Mouse (Mus musculus) right cerebral cortex, postnatal 4 days (tissue): ENCODE data around the gene N4bp2l2.

ENCODE experiments used
- DNase-seq: peaks from one replicate; pipeline ENCODE4 v3.0.0-alpha.2; 2022

Gene N4bp2l2

DNA sequence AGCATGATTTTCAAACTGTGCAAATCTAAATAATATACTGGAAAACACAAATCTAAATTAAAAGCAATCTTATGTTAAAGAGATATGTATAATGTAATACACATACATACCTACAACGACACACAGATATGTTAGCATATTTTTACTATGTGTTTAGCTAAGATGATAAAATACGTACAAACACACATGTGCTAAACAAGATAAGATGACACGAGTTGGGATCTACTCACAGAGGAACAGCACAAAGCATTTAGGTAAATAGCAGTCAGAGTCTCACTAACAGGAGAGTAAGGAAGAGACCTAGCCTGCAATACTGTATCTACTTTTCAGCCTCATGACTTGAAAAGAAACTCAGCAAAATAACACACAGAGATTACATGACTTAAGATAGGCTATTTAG, 24.5 kb downstream of the N4bp2l2 start:
- no peak for DNase-seq

DNA sequence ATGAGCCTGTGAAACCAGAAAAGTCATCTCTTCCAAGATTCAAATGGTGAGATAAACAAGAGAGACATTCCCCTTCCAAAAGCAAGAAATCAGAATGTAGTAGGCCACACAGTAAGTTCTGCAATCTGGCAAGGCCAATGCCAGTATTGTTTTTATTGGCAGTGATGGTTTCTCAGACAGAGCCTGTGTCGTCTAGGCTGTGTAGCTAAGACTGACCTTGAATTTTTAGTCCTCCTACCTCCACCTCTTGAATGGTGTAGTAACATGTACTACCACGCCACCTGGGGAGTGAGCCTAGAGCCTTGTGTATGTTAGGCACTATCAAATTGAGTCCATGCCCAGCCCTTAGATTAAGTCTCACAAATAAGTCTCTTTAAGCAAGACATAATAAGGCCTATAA, 36.3 kb downstream of the N4bp2l2 start:
- DNase-seq, result no peak

DNA sequence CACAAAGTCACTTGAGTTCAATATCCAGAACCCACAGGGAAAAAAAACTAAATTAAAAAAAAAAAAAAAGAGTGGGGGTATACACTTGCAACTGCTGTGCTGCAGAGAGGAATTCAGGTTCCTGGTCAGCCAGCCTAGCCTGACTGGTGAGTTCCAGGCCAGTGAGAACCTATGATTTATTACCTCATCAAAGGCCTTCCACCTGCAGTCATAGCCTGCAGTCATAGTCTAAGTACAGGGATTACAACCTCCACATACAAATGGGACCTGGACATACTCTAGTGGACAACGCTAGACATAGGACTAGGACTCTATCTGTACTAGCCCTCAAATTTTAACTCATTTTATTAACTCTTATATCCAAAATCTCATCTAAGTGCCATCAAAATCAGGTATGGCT, 36.7 kb downstream of the N4bp2l2 start:
- no peak for DNase-seq

DNA sequence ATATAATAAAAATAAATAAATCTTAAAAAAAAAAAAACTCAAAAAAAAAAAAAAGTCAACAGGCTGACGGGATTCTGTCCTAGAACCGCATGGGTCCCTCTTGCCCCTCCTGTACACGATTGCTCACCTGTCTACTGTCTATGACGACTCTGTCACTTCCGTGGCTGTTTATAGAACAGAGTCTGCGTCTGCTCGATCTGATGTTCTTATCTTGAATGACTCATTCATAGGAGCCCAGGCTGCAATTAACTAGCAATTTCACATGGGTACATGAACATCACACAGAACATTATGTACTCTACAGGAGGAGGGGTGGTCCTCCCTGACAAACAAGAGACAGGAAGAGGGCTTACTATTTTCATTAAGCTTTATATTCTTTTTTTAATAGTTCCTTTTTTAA, 40.5 kb downstream of the N4bp2l2 start:
- no peak for DNase-seq

DNA sequence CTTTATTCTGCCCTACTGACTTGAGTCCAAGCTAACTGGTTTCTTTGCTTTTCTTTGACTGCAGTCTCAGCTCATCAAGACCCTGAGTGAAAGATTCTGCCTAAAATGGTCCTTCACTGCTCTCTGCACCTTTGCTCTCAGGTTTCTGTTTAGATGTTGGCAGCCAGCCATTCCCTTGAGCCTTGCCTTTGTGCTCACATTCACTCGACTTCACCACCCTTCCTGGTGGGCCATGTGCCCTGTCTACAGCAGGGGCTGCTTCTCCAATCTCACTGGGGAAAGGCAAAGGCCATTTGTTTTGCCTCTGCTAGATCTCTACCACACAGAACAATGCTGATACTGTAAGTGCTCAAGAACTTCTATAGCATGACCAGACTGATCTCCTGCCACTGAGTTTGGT, 43.2 kb downstream of the N4bp2l2 start:
- DNase-seq, result no peak

DNA sequence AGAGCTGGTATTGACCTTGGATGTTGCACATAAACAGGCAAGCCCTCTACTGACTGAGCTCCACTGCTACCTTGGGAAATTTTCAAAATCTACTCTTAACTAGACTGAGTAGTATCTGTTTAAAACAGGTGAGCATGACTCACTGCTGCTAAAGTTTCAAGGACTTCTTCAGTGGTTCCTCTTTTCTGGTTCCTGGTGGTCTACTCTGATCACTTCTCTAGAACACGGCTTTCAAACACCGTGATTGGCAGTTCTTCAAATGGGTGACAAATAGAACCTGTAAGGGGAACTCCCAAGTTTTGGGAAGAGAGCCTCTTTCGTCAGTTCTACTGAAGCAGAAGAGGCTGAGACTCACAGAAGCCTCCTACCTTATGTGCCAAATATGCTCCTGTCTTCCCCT, 44.4 kb downstream of the N4bp2l2 start:
- no peak for DNase-seq

DNA sequence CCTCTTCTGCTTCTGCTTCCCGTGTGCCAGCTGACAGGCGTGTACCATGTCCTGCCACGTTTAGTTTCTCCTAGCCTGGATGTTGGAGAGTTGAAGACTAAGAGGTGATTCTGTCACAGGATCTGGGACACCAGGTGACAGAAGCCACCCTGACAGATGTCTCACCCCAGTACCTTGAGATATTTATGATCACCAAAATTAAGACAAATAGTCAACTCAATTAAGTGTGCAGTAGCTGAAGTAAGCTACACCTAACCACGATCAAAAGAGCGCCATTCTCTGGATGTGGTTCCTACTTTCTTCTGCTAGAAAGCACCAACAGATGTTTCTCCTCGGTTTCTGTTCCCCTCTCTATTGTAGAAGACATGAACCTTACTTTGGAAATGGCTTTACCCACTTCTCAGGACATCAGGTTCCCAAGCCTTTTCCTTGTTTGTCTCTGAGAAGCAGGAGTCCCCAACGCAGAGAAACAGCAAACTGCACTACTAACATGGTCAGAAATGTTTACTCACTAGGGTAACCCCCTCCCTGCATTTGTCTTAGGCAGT, 45.3 kb downstream of the N4bp2l2 start:
- no peak for DNase-seq

DNA sequence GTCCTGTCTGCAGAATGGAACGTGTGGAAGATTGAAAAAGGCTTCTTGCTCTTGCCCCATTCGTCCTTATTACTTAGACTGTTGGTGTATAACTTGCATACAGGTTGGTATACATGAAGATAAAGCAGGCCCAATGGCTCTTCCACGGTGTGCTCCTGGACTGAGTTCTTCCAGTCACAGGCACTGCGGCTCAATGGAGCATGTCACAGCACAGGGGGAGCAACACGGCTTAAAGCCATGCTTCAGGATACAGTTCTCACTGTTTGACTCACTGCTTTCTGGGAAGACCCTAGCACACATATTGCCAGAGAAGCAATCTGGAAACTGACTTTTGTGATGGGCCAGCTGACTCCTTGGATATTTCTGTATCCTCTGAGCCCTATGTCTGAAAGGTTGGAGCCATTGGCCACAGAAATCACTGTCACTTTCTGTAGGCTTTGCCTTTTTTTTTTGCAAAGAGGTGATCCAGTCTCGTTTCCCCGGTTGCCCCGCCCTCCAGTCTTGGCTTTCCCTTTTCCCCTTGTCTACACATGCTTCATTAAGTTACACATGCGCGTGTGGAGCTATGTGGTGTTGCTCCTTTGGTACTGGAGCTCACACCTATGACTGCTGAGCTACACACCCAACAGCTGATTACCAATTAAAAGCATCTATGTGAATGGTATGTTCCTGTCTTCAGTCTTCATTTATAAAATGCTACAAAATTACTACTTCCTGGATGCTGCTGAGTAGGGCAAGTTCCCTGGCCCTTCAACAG, 47.2 kb downstream of the N4bp2l2 start:
- DNase-seq, result no peak

DNA sequence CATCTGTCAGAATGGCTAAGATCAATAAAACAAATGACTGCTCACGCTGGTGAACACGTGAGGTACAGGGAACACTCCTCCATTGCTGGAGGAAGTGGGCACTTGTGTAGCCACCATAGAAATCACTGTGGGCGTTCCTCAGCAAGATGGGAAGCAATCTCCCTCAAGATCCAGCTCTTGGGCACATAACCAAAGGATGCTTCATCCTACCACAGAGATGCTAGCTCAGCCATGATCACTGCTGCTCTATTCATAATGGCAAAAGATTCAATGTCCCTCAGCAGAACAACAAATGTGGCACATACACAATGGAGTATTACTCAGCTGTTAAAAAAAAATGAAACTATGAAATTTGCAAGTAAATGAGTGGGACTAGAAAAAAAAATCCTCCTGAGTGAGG, 49.3 kb downstream of the N4bp2l2 start:
- DNase-seq, result no peak

DNA sequence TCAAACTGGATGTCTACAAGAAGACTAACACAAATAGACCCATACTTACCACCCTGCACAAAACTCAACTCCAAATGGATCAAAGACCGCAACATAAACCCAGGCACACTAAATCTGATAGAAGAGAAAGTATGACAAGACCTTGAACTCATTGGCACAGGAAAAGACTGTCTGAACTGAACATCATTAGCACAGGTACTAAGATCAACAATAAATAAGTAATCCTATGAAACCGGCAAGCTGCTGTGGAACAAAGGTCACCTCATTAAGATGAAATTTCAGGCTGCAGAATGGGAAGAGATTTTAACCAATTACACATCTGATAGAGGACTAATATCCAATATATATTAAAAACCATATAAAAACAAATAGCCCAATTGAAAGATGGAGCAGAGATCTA, 49.8 kb downstream of the N4bp2l2 start:
- DNase-seq, result no peak

DNA sequence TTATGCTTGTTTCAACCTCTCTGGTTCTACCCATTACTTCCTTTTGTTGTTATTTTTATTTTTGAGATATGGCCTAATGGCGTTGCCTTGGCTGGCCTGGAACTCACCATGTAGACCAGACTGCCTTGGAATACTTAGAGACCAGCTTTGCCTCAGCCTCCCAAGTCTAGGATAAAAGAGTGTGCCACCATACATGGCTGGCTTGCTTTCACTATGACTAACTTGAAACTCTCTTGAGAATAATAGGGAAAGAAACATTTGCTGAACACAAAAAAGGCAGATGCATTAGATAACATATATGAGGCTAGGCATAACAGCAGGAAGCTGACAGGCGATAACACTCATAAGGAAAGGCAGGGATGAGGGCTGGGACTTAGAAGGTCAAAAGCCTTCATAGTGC, 51.9 kb downstream of the N4bp2l2 start:
- no peak for DNase-seq

DNA sequence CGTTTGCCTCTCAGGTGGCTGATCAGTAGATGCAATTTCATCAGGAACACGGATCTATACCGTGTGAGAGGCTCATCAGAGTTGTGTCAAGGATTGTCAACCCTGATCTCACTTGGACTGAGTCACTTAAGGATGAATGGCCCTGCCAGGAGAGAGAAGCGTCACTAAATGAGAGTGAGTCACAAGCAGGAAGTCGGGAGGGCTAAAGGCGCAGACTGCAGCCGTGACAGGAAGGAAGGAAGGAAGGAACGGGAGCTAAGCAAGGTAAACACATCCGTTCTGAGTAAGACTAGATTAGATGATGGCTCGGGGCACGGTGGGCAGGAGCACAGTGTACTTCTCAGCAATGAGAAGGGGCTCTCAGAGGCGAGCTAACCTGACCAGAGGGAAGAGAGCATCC, 54.3 kb downstream of the N4bp2l2 start:
- no peak for DNase-seq

DNA sequence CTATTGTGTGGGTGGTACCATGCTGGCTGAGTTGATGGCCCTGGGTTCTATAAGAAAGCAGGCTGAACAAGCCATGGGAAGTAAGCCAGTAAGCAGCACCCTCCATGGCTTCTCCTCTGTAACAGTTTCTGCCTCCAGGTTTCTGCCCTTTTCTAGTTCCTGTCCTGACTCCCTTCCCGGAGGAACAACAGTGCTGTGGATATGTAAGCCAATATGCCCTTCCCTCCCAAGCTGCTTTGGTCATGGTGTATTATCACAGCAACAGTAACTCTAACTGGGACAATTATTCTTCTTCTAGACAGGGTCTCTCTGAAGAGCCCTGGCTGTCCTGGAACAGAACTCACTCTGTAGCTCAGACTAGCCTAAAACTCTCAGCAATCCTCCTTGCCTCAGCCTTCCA, 54.8 kb downstream of the N4bp2l2 start:
- DNase-seq, result no peak

DNA sequence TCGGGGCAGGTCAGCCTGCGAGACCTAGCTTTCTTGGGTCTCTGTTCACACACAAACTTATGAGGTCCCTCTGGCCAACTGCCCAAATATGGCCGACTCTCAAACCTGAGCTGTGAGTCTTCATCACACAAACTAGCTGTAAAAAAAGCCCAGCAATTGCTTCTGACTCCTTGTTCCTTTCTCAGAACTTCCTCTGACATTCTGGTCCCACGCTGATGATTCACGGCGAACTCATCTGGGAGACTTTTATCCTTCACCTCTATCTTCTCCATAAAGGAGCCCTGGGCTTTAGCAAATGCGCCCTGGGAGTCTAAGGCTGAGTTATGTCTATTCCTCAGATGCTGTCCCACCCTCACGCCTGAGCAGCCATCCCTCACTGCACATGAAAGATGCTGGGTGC, 58.4 kb downstream of the N4bp2l2 start:
- no peak for DNase-seq

DNA sequence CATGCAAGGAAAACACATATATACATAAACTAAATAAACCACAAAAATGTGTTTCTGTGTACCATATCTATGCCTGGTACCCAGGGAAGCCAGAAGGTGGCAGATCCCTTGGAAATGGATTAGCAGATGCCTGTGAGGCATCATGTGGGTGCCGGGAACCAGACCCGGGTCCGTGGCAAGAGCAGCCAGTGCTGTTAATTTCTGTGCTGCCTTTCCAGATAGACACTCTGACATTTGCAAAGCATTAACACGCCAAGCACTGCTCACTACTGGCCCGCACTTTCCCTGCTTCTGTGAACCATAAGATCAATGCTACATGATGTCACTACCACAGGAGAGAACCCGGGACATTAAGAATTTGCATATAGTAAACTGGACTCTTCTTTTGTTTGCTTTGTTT, 59.9 kb downstream of the N4bp2l2 start:
- no peak for DNase-seq

DNA sequence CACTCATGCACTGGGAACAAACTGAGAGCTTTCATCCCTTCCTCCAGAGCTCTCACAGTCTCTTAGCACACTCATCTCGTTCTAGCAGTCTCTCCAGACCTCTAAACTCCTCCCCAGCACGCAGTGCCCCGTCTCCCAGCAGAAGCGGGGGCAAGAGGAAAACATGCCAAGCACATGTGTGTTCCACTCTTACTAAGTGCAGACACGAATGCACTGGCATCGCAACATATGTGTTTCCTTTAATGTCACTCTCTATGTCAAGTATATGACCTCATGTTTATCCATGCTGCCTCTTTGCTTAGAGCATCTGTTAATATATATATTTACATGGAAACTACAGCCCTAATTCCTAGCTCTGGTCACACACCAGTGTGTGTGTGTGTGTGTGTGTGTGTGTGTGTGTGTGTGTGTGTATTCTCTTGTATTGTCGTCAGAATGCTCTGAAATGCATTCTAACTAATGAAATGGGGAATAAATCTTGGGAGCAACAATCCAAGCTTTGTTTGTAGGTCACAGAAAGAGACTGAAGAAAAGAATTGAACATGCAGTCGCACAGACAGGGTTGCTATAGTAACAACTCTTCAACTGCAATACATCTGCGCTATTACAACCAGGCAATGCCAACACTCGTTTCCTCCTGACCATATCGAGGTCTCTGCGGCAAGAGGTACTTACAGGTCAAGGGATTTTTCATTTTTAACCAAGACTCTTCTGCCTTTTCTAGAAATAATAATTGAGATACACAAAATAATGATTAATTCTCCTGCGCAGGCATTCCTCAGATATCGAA, 64.3 kb downstream of the N4bp2l2 start:
- no peak for DNase-seq

DNA sequence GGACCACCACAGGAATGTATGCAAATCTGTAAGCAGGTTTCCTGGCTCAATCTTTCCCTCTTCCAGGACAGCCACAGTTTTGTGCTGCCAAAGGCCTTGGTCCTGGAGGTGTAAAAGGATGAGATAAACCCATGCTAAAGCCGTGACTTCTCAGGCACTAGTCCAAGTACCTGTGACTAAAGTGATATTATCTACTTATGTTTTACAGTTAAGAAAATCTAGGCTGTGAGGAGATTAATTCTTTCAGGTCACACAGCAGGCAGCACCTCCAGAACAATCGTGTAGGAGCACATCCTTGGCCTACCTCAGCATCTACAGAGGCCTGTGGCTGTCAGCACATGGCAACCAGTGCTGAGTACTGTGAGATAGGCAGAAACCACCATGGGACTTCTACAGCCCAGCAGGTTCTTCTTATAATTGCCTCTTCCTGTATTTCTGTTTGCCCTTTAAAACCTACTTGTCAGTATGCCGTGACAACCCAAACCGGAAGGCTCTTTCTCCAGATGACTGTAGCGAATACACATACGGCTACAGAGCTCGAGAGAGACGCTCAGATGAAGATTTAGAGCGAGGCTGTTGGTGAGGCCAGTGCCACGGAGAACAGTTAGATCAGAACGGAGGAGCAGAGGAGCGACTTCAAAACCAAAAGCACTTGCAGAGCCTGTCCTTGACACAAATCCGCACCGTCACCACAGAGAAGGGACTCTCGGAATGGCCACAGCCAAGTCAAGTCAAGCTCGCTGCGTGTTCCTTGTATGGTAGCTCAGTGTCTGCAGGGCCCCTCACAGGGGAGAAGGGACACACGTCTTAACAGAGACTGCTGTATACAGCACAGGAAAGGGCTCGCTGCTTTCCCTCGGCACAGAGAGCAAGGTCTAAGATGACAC, 65.2 kb downstream of the N4bp2l2 start:
- peak; percentile 14 for DNase-seq

DNA sequence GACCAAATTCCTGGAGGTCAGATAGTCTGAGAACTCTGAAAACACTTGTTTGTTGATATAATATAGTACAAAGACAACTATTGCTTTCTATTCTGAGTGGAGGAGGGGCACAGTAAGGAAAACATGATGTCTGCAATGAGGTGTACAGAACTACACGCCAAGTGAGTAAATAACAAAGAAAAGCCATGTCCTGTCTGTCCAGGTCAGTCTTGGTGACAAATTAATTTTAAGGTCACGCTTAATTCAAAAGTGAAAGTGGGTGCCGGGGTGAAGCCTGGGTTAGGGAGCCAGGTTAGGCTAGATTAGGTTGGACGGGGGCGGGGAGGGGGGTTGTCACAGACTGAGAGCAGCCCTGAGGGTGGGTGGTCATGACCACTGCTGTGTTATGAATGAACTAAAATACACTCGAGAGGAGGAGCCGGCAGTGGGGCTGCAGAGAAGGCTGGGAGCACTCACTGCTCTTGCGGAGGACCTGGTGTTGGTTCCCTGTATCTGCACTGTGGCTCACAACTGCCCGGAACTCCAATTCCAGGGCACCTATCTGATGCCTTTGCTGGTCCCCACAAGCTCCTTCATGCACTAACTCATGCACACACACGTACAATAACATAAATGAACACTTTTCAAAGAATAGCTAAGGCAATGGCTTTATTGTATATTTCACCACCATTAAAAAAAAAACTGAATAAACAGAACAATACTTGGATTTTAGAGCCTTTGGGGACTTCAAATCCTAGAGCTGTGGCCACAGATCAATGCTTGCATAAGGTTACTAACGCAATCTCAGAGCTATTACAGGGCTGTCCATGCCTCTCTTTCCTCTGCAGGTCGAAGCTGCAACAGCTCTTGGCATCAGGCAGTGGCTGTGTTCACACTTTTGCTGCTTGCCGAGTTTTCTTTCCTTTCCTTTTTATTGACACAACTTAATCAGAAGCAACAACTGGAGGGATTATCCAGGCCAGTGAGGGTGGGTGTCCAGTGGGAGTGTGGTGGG, 66.4 kb downstream of the N4bp2l2 start:
- DNase-seq, result no peak

DNA sequence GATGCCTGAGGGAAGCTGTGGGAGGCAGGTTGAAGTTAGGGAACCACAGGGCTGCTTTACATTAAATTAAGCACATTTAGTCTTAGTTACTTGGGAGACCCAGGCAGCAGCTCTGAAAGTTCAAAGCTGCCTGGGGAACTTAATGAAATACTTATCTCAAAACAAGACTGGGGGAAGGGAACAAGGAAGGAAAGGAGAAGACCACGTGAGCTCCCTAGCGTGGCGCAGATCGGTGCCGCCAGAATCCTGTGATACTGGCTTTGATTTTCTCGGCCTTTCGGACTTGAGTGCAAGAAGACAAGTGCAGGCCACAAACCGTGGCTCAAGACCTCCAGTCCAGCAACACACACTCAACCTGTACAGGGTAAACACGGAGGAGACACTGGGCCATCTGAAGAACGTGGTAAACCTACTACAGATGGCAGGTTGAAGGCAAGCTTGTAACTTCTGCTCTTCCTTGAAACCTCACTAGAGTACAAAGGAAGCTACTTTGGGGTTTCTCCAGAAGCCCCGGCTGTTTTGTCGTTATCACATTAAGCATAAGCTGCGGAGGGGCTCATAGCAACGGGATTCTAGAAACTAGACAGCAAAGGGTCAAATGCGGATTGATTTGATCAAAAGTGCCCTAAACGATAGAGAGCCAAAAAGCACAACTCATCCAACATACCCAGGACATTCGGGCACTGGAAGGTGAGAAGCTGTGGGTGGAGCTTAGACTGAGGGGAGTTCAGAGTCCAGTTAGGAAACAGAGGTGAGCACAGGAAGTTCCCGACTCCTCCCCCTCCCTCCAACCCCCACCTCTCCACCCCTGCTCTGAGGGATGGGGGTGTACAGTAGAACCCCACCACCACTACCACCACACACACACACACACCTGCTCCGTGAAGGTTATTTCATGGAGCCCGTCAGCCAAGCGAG, 67.5 kb downstream of the N4bp2l2 start:
- DNase-seq, result no peak

DNA sequence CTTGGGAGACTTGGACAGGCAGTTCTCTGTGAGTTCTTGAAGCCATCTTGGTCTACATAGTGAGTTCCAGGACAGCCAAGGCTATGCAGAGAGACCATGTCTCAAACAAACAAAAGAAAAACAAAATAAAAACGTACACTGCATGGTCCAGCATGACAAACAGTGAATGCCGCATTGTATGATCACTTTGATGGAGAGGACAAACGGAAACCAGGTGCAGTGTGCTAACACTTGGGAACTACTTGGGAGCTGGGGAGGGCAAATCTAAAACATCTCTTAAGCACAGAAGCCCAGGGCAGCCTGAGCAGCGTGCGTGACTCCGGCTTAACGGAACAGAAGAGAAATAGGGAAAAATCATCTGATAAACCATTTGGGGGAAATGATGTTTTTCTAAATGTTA, 68.9 kb downstream of the N4bp2l2 start, which contains the start of gene N4bp2l1:
TSS of gene N4bp2l1 (minus strand) at position 101 of the 400 bp plus-strand sequence.
- DNase-seq, result no peak
